Comparison of ENCODE assay signal across 11 mouse cellular contexts in genomic region chr14:121175385-121175784, GRCm38 (mm10).
A peak's percentile ranks its signal among the peaks of the same experiment; 100 is the strongest.
DNase-seq lines count a peak whose midpoint lies in the region; ATAC-seq and TF ChIP-seq lines count a peak whose summit lies in the region.
"Had no signal": no experiment of that assay in that cellular context is flagged by ENCODE, and none has a peak within 500 bp of the region (broad histone marks: within the 10 kb centered on the region; RNA-seq: fewer than 3 reads in every experiment).

No protein-coding gene starts in this region.

- no peak overlapping the region for H3K4me3 ChIP-seq in lung, embryonic 16.5 days (ENCODE audit: low read length)
- no peak overlapping the region for H3K4me3 ChIP-seq in lung, adult 2 months (replicated peaks; ENCODE audit: extremely low read depth, low read depth, low read length)
- H3K4me3 ChIP-seq in liver, postnatal 0 days (ENCODE audit: low read depth, low read length) = no peak overlapping the region
- no peak overlapping the region for H3K4me3 ChIP-seq in stomach, postnatal 0 days (ENCODE audit: low read depth, low read length)
- H3K4me3 ChIP-seq: lung, embryonic 15.5 days had no signal

- H3K27ac ChIP-seq in lung, embryonic 16.5 days (ENCODE audit: low read length) = no peak overlapping the region
- no peak overlapping the region for H3K27ac ChIP-seq in liver, postnatal 0 days (ENCODE audit: low read depth)
- no peak overlapping the region for H3K27ac ChIP-seq in stomach, postnatal 0 days (replicated peaks)
- H3K27ac ChIP-seq: lung, embryonic 15.5 days had no signal

- no peak for TF ChIP-seq CTCF in lung, adult 2 months (IDR thresholded peaks at IDR 0.05; ENCODE audit: insufficient read depth, low read length)
- TF ChIP-seq CTCF in liver, postnatal 0 days (IDR thresholded peaks at IDR 0.05; ENCODE audit: low read depth) = no peak
- TF ChIP-seq CTCF in stomach, postnatal 0 days (IDR thresholded peaks at IDR 0.05; ENCODE audit: low read depth) = no peak

- intact Hi-C loops in left cerebral cortex, postnatal 25 days (cut with DNase I) = no loop called here

- H3K36me3 ChIP-seq in lung, embryonic 16.5 days (ENCODE audit: control insufficient read depth, insufficient read depth, low read length) = no peaks in the 10 kb centered on the region
- H3K36me3 ChIP-seq in liver, postnatal 0 days (replicated peaks; ENCODE audit: insufficient read depth, low read length) = no peaks in the 10 kb centered on the region
- no peaks in the 10 kb centered on the region for H3K36me3 ChIP-seq in stomach, postnatal 0 days (ENCODE audit: control insufficient read depth, insufficient read depth, low read length)
- H3K36me3 ChIP-seq: lung, embryonic 15.5 days had no signal

- DNase-seq in lung, adult 2 months = no peak
- DNase-seq in liver, postnatal 0 days = no peak
- peak; percentile 26 for DNase-seq in thymus, postnatal 4 days
- DNase-seq in left cerebral cortex, postnatal 25 days (ENCODE audit: low spot score in 2 of 2) = no peak
- no peak for DNase-seq in stomach, postnatal 0 days (ENCODE audit: low spot score)
- DNase-seq: adrenal gland, postnatal 25 days had no signal

- no peak for TF ChIP-seq POLR2A in lung, adult 2 months (IDR thresholded peaks at IDR 0.05; ENCODE audit: borderline replicate concordance, extremely low read depth, low read depth, low read length)

- 48% methylated on average over 9 of the region's 9 CpGs for WGBS in lung, embryonic 16.5 days
- WGBS in lung, adult 2 months = 31% methylated on average over 9 of the region's 9 CpGs
- WGBS in liver, postnatal 0 days (ENCODE audit: insufficient replicate concordance) = 35% methylated on average over 9 of the region's 9 CpGs
- 66% methylated on average over 9 of the region's 9 CpGs for whole genome bisulfite sequencing in stomach, postnatal 0 days

- no peak overlapping the region for H3K4me2 ChIP-seq in lung, embryonic 16.5 days (ENCODE audit: low read depth, low read length)
- no peak overlapping the region for H3K4me2 ChIP-seq in liver, postnatal 0 days (ENCODE audit: low read depth, low read length)
- H3K4me2 ChIP-seq in stomach, postnatal 0 days (replicated peaks; ENCODE audit: low read depth) = no peak overlapping the region
- H3K4me2 ChIP-seq: lung, embryonic 15.5 days had no signal

- no peak overlapping the region for H3K9ac ChIP-seq in lung, embryonic 16.5 days (ENCODE audit: low read length)
- H3K9ac ChIP-seq in liver, postnatal 0 days (replicated peaks) = no peak overlapping the region
- H3K9ac ChIP-seq in stomach, postnatal 0 days (ENCODE audit: low read length) = no peak overlapping the region
- H3K9ac ChIP-seq: lung, embryonic 15.5 days had no signal

- no peak for TF ChIP-seq EP300 in liver, postnatal 0 days (IDR thresholded peaks at IDR 0.05; ENCODE audit: low read depth)
- no peak for TF ChIP-seq EP300 in stomach, postnatal 0 days (optimal IDR thresholded peaks at IDR 0.05)

- no peaks in the 10 kb centered on the region for H3K27me3 ChIP-seq in lung, embryonic 16.5 days (ENCODE audit: control insufficient read depth, insufficient read depth, low read depth, low read length)
- no peaks in the 10 kb centered on the region for H3K27me3 ChIP-seq in liver, postnatal 0 days (ENCODE audit: insufficient read depth, low read length)
- H3K27me3 ChIP-seq in stomach, postnatal 0 days (ENCODE audit: control insufficient read depth, insufficient read depth, low read length) = no peaks in the 10 kb centered on the region
- H3K27me3 ChIP-seq: lung, embryonic 15.5 days had no signal

- peaks cover 25% of the 10 kb centered on the region for H3K4me1 ChIP-seq in lung, embryonic 16.5 days (replicated peaks; ENCODE audit: control insufficient read depth, insufficient read depth, low read length)
- peaks cover 19% of the 10 kb centered on the region for H3K4me1 ChIP-seq in lung, adult 2 months (ENCODE audit: control insufficient read depth, insufficient read depth, low read length)
- H3K4me1 ChIP-seq in liver, postnatal 0 days (ENCODE audit: insufficient read depth) = no peaks in the 10 kb centered on the region
- no peaks in the 10 kb centered on the region for H3K4me1 ChIP-seq in stomach, postnatal 0 days (replicated peaks; ENCODE audit: control insufficient read depth, insufficient read depth)

- H3K9me3 ChIP-seq in lung, embryonic 16.5 days (ENCODE audit: control insufficient read depth, low read length) = no peaks in the 10 kb centered on the region
- no peaks in the 10 kb centered on the region for H3K9me3 ChIP-seq in liver, postnatal 0 days (ENCODE audit: low read length)
- no peaks in the 10 kb centered on the region for H3K9me3 ChIP-seq in stomach, postnatal 0 days (ENCODE audit: control insufficient read depth, low read length)
- H3K9me3 ChIP-seq: lung, embryonic 15.5 days had no signal

- peak; percentile 45; the same call in 1 of the 2 replicates for ATAC-seq in lung, embryonic 16.5 days (ENCODE audit: low read depth)
- peak; percentile 98 for ATAC-seq in granulocyte monocyte progenitor cell, adult 5-6 weeks (replicated peaks; ENCODE audit: poor library complexity, severe bottlenecking)
- peak; percentile 33; the same call in 1 of the 2 replicates for ATAC-seq in liver, postnatal 0 days
- ATAC-seq in stomach, postnatal 0 days (ENCODE audit: low FRiP score, low TSS enrichment) = no peak
- ATAC-seq: forebrain, embryonic 14.5 days; intestine, postnatal 0 days had no signal
